Mouse (Mus musculus) heart, embryonic 16.5 days (tissue): ENCODE measurements around the gene Eif3c. TPM values are rescaled to one million over a fixed set of nuclear protein-coding genes. Genes with fewer than 3 reads are reported as not detected.

ENCODE experiments used
- ATAC-seq: fragments of 200-750 bp; cut with Nextera tagmentation; replicated peaks from 2 replicates; pipeline ENCODE4 v1.8.0; 2017; ENCODE audit warnings: moderate number of reproducible peaks; ENCODE audit not compliant: insufficient read depth, low FRiP score; ENCODE audit errors: extremely low read depth
- H3K27ac ChIP-seq: fragments of 300-500 bp; sonication (generic); 2 replicates; pipeline ENCODE4 v1.5.1; 2014; ENCODE audit warnings: mild to moderate bottlenecking, low read length, control low read depth, moderate library complexity
- H3K27me3 ChIP-seq: fragments of 300-500 bp; sonication (generic); 2 replicates; pipeline ENCODE4 v1.6.1; 2014; ENCODE audit warnings: low read length, mixed read lengths; ENCODE audit not compliant: control insufficient read depth, insufficient read depth
- H3K36me3 ChIP-seq: fragments of 300-500 bp; sonication (generic); 2 replicates; pipeline ENCODE4 v1.6.1; 2014; ENCODE audit not compliant: control insufficient read depth, insufficient read depth
- H3K4me1 ChIP-seq: fragments of 300-500 bp; sonication (generic); 2 replicates; pipeline ENCODE4 v1.6.1; 2014; ENCODE audit warnings: low read length, mixed read lengths; ENCODE audit not compliant: control insufficient read depth, insufficient read depth
- H3K4me2 ChIP-seq: fragments of 300-500 bp; sonication (generic); 2 replicates; pipeline ENCODE4 v1.6.1; 2014; ENCODE audit warnings: low read depth, mild to moderate bottlenecking, control low read depth, low read length
- H3K4me3 ChIP-seq: fragments of 300-500 bp; sonication (generic); 2 replicates; pipeline ENCODE4 v1.5.1; 2014; ENCODE audit warnings: mild to moderate bottlenecking, control low read depth, low read length
- H3K9ac ChIP-seq: fragments of 300-500 bp; sonication (generic); 2 replicates; pipeline ENCODE4 v1.6.1; 2014; ENCODE audit warnings: low read length, control low read depth
- H3K9me3 ChIP-seq: fragments of 300-500 bp; sonication (generic); replicated peaks from 2 replicates; pipeline ENCODE4 v1.6.1; 2016; ENCODE audit warnings: low read length; ENCODE audit not compliant: control insufficient read depth
- WGBS: fragments of 180-500 bp; shearing (Covaris S2); extraction: QIAGEN DNeasy Blood & Tissue Kit; methylation state at CpG from one replicate; pipeline ENCODE4 v1.1.7; 2014; 5-methylcytosine and 5-hydroxymethylcytosine counted together
- polyA plus RNA-seq: library from polyadenylated mRNA; unstranded; fragments of >200 nt; fragmentation: Nextera tagmentation; extraction: Ambion mirVana; gene quantifications from 2 replicates; pipeline ENCODE4 v1.2.1, GENCODE M21; 2015

The Eif3c gene
- polyA plus RNA-seq, 1 experiment from 2014 or later, result 120 TPM

- no peak overlapping the region for H3K27ac ChIP-seq
- 71% methylated on average over 8 of the region's 8 CpGs for WGBS
- no peaks in the 10 kb centered on the region for H3K36me3 ChIP-seq
- no peak overlapping the region for H3K4me3 ChIP-seq
- H3K4me1 ChIP-seq, result peaks cover 6% of the 10 kb centered on the region; the same call in 1 of the 2 replicates
- ATAC-seq, result no peak
- H3K27me3 ChIP-seq, result no peaks in the 10 kb centered on the region
- no peak overlapping the region for H3K9ac ChIP-seq
- no peaks in the 10 kb centered on the region for H3K9me3 ChIP-seq
- H3K4me2 ChIP-seq, result no peak overlapping the region
Measured at GRCm38 (mm10) chr7:126507126-126507778, 59.0 kb downstream of the Eif3c start.

- H3K4me1 ChIP-seq, result peaks cover 10% of the 10 kb centered on the region
- no peaks in the 10 kb centered on the region for H3K27me3 ChIP-seq
- H3K9me3 ChIP-seq, result no peaks in the 10 kb centered on the region
- WGBS, result 45% methylated on average over 2 of the region's 2 CpGs
- no peak overlapping the region for H3K4me3 ChIP-seq
- H3K27ac ChIP-seq, result no peak overlapping the region
- no peak for ATAC-seq
- peaks cover 13% of the 10 kb centered on the region for H3K36me3 ChIP-seq
- H3K9ac ChIP-seq, result no peak overlapping the region
- H3K4me2 ChIP-seq, result no peak overlapping the region
Measured at GRCm38 (mm10) chr7:126504913-126505312, 61.3 kb downstream of the Eif3c start.

GRCm38 (mm10) chr7:126503273-126503878 is 62.8 kb downstream of the Eif3c start, which contains the start of gene Atxn2l:
Atxn2l (minus strand) TSS chr7:126503437.
- under 1% methylated on average over 67 of the region's 72 CpGs for WGBS
- ATAC-seq, result peak; percentile 88
- Histone ChIP-seq H3K36me3 (peaks cover 27% of the 10 kb centered on the region), H3K4me2 (peak within 1 kb of the TSS; percentile 81), H3K27ac (peak within 1 kb of the TSS; percentile 99), H3K4me1 (peaks cover 10% of the 10 kb centered on the region), H3K4me3 (peak within 1 kb of the TSS; percentile 84), H3K9ac (peak within 1 kb of the TSS; percentile 99), H3K9me3 (no peaks in the 10 kb centered on the region), H3K27me3 (no peaks in the 10 kb centered on the region)

- under 1% methylated on average over 40 of the region's 40 CpGs for WGBS
- no peaks in the 10 kb centered on the region for H3K9me3 ChIP-seq
- peaks cover 10% of the 10 kb centered on the region for H3K4me1 ChIP-seq
- peak overlapping the region; percentile 81 for H3K4me2 ChIP-seq
- peak overlapping the region; percentile 99 for H3K27ac ChIP-seq
- no peak for ATAC-seq
- peak overlapping the region; percentile 84 for H3K4me3 ChIP-seq
- H3K36me3 ChIP-seq, result peaks cover 33% of the 10 kb centered on the region
- H3K9ac ChIP-seq, result peak overlapping the region; percentile 99
- H3K27me3 ChIP-seq, result no peaks in the 10 kb centered on the region
Measured at GRCm38 (mm10) chr7:126502751-126503150, 63.5 kb downstream of the Eif3c start.

GRCm38 (mm10) chr7:126502023-126502741 is 64.0 kb downstream of the Eif3c start:
- H3K27me3 ChIP-seq, result no peaks in the 10 kb centered on the region
- H3K4me1 ChIP-seq, result peaks cover 10% of the 10 kb centered on the region
- H3K9me3 ChIP-seq, result no peaks in the 10 kb centered on the region
- peak overlapping the region; percentile 99 for H3K9ac ChIP-seq
- under 1% methylated on average over 53 of the region's 57 CpGs for WGBS
- H3K36me3 ChIP-seq, result peaks cover 39% of the 10 kb centered on the region
- peak overlapping the region; percentile 84 for H3K4me3 ChIP-seq
- H3K4me2 ChIP-seq, result peak overlapping the region; percentile 81
- ATAC-seq, result peak; percentile 88
- peak overlapping the region; percentile 99 for H3K27ac ChIP-seq

- peaks cover 10% of the 10 kb centered on the region for H3K4me1 ChIP-seq
- H3K36me3 ChIP-seq, result peaks cover 44% of the 10 kb centered on the region
- no peaks in the 10 kb centered on the region for H3K9me3 ChIP-seq
- ATAC-seq, result no peak
- H3K27me3 ChIP-seq, result no peaks in the 10 kb centered on the region
- WGBS, result 4% methylated on average over 9 of the region's 9 CpGs
- peak overlapping the region; percentile 84 for H3K4me3 ChIP-seq
- H3K9ac ChIP-seq, result peak overlapping the region; percentile 99
- peak overlapping the region; percentile 81 for H3K4me2 ChIP-seq
- peak overlapping the region; percentile 99 for H3K27ac ChIP-seq
Measured at GRCm38 (mm10) chr7:126501684-126502022, 64.6 kb downstream of the Eif3c start.

GRCm38 (mm10) chr7:126499416-126499815 is 66.8 kb downstream of the Eif3c start:
- Histone ChIP-seq H3K27me3 (no peaks in the 10 kb centered on the region), H3K4me1 (peaks cover 10% of the 10 kb centered on the region), H3K4me2 (no peak overlapping the region), H3K27ac (no peak overlapping the region), H3K9ac (no peak overlapping the region), H3K36me3 (peaks cover 66% of the 10 kb centered on the region), H3K9me3 (no peaks in the 10 kb centered on the region), H3K4me3 (no peak overlapping the region)
- 93% methylated on average over 7 of the region's 7 CpGs for WGBS
- no peak for ATAC-seq

- H3K27me3 ChIP-seq, result no peaks in the 10 kb centered on the region
- ATAC-seq, result no peak
- peaks cover 79% of the 10 kb centered on the region for H3K36me3 ChIP-seq
- peaks cover 4% of the 10 kb centered on the region for H3K4me1 ChIP-seq
- H3K9ac ChIP-seq, result no peak overlapping the region
- no peak overlapping the region for H3K4me3 ChIP-seq
- WGBS, result 94% methylated on average over 12 of the region's 12 CpGs
- H3K27ac ChIP-seq, result no peak overlapping the region
- no peak overlapping the region for H3K4me2 ChIP-seq
- H3K9me3 ChIP-seq, result no peaks in the 10 kb centered on the region
Measured at GRCm38 (mm10) chr7:126497966-126498365, 68.2 kb downstream of the Eif3c start.

GRCm38 (mm10) chr7:126496475-126496874 is 69.7 kb downstream of the Eif3c start:
- H3K27ac ChIP-seq, result no peak overlapping the region
- H3K36me3 ChIP-seq, result peaks cover 93% of the 10 kb centered on the region
- WGBS, result 95% methylated on average over 5 of the region's 5 CpGs
- peaks cover 4% of the 10 kb centered on the region for H3K4me1 ChIP-seq
- no peaks in the 10 kb centered on the region for H3K9me3 ChIP-seq
- no peak overlapping the region for H3K4me3 ChIP-seq
- H3K4me2 ChIP-seq, result no peak overlapping the region
- no peak for ATAC-seq
- H3K27me3 ChIP-seq, result no peaks in the 10 kb centered on the region
- H3K9ac ChIP-seq, result no peak overlapping the region
